Mouse (Mus musculus) liver, adult 2 months (tissue): ENCODE results near the gene Csmd2.

Experiments used
- CTCF ChIP-seq: fragments of 200-500 bp; IDR thresholded peaks from 2 replicates; pipeline ENCODE4 v1.5.1; 2011; ENCODE audit warnings: low read depth, low read length, control low read depth
- POLR2A ChIP-seq: fragments of 200-500 bp; IDR thresholded peaks from 2 replicates; pipeline ENCODE4 v1.6.1; 2011; ENCODE audit warnings: low read length, control low read depth; ENCODE audit not compliant: insufficient read depth; ENCODE audit errors: extremely low read depth

DNA sequence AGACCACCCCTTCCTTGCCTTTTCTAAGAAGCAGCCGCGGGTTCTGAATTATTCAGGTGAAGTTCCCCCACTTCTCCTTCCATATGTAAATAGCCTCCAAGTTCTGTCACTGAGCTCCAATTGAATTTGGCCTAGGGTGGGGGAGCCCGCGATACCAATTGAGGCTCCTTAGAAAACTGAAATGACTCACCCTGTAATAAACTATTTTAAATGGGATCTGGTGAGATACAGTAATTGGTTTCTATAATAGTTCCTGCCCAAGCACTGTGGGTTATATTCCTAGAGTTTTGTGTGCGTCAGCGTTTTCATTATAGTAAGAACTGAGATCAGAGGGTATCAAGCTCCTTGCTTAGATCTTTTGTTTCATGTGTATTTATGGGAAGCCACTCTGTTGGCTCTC, 287.9 kb downstream of the Csmd2 start:
- TF ChIP-seq CTCF (no peak), POLR2A (no peak)
